Mouse (Mus musculus): Measurements from ENCODE around the gene Spag9. TPM values are rescaled to one million over a fixed set of nuclear protein-coding genes. Genes with fewer than 3 reads are reported as not detected.

Gene Spag9
- polyA plus RNA-seq, 1 experiment = 19.1 TPM

GRCm38 (mm10) chr11:93985265-93985664 is 10.6 kb upstream of the Spag9 start:
- no peak for TF ChIP-seq CTCF (conservative IDR thresholded peaks at IDR 0.05; ENCODE audit: insufficient read depth, insufficient read length, low read depth, low read length)
- no peak for TF ChIP-seq POLR2A (IDR thresholded peaks at IDR 0.05; ENCODE audit: low read depth, low read length)
- no peak overlapping the region for H3K27ac ChIP-seq (ENCODE audit: insufficient read depth, low read depth, low read length)
- H3K4me3 ChIP-seq (ENCODE audit: insufficient read depth, low read depth, low read length) = no peak overlapping the region
- no peak for DNase-seq
- H3K27me3 ChIP-seq (replicated peaks; ENCODE audit: control insufficient read depth, insufficient read depth, low read length) = no peaks in the 10 kb centered on the region
- 86% methylated on average over 5 of the region's 5 CpGs for WGBS
- peaks cover 16% of the 10 kb centered on the region for H3K4me1 ChIP-seq (ENCODE audit: control insufficient read depth, insufficient read depth, low read length)
- H3K36me3 ChIP-seq (ENCODE audit: control insufficient read depth, insufficient read depth, low read length) = no peaks in the 10 kb centered on the region

DNA sequence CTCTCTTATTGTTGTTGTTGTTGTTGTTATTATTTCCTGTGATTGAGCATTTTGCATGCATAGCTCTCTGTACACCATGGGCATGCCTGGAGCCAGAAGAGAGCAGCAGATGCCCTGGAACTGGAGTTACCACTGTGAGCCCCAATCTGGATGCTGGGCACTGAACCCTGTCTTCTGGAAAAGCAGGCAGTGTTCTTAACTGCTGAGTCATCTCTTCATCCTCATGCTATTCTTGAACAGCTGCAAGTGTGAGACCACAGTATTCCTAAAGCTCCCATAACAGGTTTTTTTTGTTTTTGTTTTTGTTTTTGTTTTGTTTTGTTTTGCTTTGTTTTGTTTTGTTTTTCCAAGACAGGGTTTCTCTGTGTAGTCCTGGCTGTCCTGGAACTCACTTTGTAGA is 9.6 kb upstream of the Spag9 start:
- no peak for TF ChIP-seq CTCF (conservative IDR thresholded peaks at IDR 0.05; ENCODE audit: insufficient read depth, insufficient read length, low read depth, low read length)
- TF ChIP-seq POLR2A (IDR thresholded peaks at IDR 0.05; ENCODE audit: low read depth, low read length) = no peak
- no peaks in the 10 kb centered on the region for H3K36me3 ChIP-seq (ENCODE audit: control insufficient read depth, insufficient read depth, low read length)
- DNase-seq = peak; percentile 22
- no peaks in the 10 kb centered on the region for H3K27me3 ChIP-seq (replicated peaks; ENCODE audit: control insufficient read depth, insufficient read depth, low read length)
- no peak overlapping the region for H3K27ac ChIP-seq (ENCODE audit: insufficient read depth, low read depth, low read length)
- H3K4me3 ChIP-seq (ENCODE audit: insufficient read depth, low read depth, low read length) = no peak overlapping the region
- peaks cover 16% of the 10 kb centered on the region for H3K4me1 ChIP-seq (ENCODE audit: control insufficient read depth, insufficient read depth, low read length)

DNA sequence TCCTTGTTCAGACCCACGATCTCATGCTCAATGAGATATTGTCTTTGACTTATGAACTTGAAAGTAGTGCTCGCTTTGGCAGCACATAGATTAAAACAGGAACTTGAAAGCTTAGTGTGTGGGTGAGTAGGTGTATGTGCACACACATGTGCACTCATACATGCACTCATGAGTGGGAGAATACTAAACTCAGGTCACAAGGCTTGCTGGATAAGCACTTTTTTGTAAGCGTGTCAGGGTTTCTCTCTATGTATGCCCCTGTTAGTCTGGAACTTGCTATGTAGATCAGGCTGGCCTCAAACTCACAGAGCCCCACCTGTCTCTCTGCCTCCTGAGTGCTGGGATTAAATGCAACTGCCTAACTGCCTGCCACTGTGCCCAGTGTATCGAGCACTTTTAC is 8.9 kb upstream of the Spag9 start:
- 88% methylated on average over 4 of the region's 4 CpGs for whole genome bisulfite sequencing
- H3K27ac ChIP-seq (ENCODE audit: insufficient read depth, low read depth, low read length) = peak overlapping the region; percentile 94

GRCm38 (mm10) chr11:93987625-93988327 is 8.1 kb upstream of the Spag9 start:
- Histone ChIP-seq H3K4me3 (ENCODE audit: insufficient read depth, low read depth, low read length) (no peak overlapping the region), H3K27ac (ENCODE audit: insufficient read depth, low read depth, low read length) (peak overlapping the region; percentile 94), H3K36me3 (ENCODE audit: control insufficient read depth, insufficient read depth, low read length) (no peaks in the 10 kb centered on the region), H3K27me3 (replicated peaks; ENCODE audit: control insufficient read depth, insufficient read depth, low read length) (no peaks in the 10 kb centered on the region), H3K4me1 (ENCODE audit: control insufficient read depth, insufficient read depth, low read length) (peaks cover 16% of the 10 kb centered on the region)
- no peak for TF ChIP-seq POLR2A (IDR thresholded peaks at IDR 0.05; ENCODE audit: low read depth, low read length)
- TF ChIP-seq CTCF (conservative IDR thresholded peaks at IDR 0.05; ENCODE audit: insufficient read depth, insufficient read length, low read depth, low read length) = no peak
- WGBS = 44% methylated on average over 8 of the region's 8 CpGs
- DNase-seq = peak; percentile 74

More for the DNA sequence above, 8.9 kb upstream of the Spag9 start:
- Histone ChIP-seq H3K4me3 (ENCODE audit: insufficient read depth, low read depth, low read length) (no peak overlapping the region), H3K4me1 (ENCODE audit: control insufficient read depth, insufficient read depth, low read length) (peaks cover 16% of the 10 kb centered on the region), H3K27me3 (replicated peaks; ENCODE audit: control insufficient read depth, insufficient read depth, low read length) (no peaks in the 10 kb centered on the region), H3K36me3 (ENCODE audit: control insufficient read depth, insufficient read depth, low read length) (no peaks in the 10 kb centered on the region)
- DNase-seq = no peak
- TF ChIP-seq POLR2A (IDR thresholded peaks at IDR 0.05; ENCODE audit: low read depth, low read length) (no peak), CTCF (conservative IDR thresholded peaks at IDR 0.05; ENCODE audit: insufficient read depth, insufficient read length, low read depth, low read length) (no peak)

DNA sequence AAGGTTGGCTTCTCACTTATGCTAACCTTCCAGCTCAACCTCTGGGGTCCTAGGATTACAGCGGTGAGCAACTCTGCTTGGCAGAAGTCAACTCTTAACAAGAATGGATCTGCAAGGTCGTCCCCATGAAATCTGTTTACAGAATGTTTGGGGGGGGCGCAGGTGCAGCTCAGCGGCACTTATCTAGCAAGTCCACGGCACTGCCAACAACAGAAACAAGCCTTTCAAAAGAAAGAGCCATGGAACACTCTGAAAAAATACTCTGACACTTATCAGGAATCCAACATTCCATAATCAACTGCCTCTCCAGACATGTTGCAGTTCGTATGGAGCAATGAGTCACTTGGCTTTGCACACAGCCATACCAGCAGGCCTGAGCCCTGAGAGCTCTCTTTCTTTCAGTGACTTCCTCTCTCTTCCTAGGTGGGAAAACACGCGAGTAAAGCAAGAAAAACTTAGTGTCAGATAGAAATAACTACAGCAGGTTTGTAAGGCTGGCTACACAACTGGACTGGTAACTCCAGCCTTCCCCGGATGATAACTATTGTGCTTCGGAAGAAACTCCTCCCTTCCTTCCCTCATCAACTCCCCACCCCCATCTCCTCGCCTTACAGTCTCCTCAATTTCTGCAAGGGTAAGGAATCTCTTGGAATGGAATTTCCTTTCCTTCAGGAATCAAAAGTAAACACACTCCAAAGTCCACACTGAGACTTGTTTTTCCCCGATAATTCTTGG is 7.4 kb upstream of the Spag9 start:
- Histone ChIP-seq H3K4me3 (ENCODE audit: insufficient read depth, low read depth, low read length) (no peak overlapping the region), H3K4me1 (ENCODE audit: control insufficient read depth, insufficient read depth, low read length) (peaks cover 16% of the 10 kb centered on the region), H3K36me3 (ENCODE audit: control insufficient read depth, insufficient read depth, low read length) (no peaks in the 10 kb centered on the region), H3K27me3 (replicated peaks; ENCODE audit: control insufficient read depth, insufficient read depth, low read length) (no peaks in the 10 kb centered on the region), H3K27ac (ENCODE audit: insufficient read depth, low read depth, low read length) (peak overlapping the region; percentile 94)
- DNase-seq = peak; percentile 85
- 46% methylated on average over 12 of the region's 12 CpGs for WGBS
- TF ChIP-seq POLR2A (IDR thresholded peaks at IDR 0.05; ENCODE audit: low read depth, low read length) = no peak
- no peak for TF ChIP-seq CTCF (conservative IDR thresholded peaks at IDR 0.05; ENCODE audit: insufficient read depth, insufficient read length, low read depth, low read length)

GRCm38 (mm10) chr11:93994531-93994930 is 1.4 kb upstream of the Spag9 start:
- Histone ChIP-seq H3K27ac (ENCODE audit: insufficient read depth, low read depth, low read length) (peak overlapping the region; percentile 99), H3K4me3 (ENCODE audit: insufficient read depth, low read depth, low read length) (peak overlapping the region; percentile 78; the same call in 1 of the 2 replicates), H3K36me3 (ENCODE audit: control insufficient read depth, insufficient read depth, low read length) (no peaks in the 10 kb centered on the region), H3K27me3 (replicated peaks; ENCODE audit: control insufficient read depth, insufficient read depth, low read length) (no peaks in the 10 kb centered on the region), H3K4me1 (ENCODE audit: control insufficient read depth, insufficient read depth, low read length) (peaks cover 20% of the 10 kb centered on the region; the same call in 1 of the 2 replicates)
- TF ChIP-seq POLR2A (IDR thresholded peaks at IDR 0.05; ENCODE audit: low read depth, low read length) (no peak), CTCF (conservative IDR thresholded peaks at IDR 0.05; ENCODE audit: insufficient read depth, insufficient read length, low read depth, low read length) (no peak)
- DNase-seq = no peak
- 32% methylated on average over 5 of the region's 5 CpGs for WGBS

GRCm38 (mm10) chr11:93995111-93995719 is 676 bp upstream of the Spag9 start:
- peak overlapping the region; percentile 78 for H3K4me3 ChIP-seq (ENCODE audit: insufficient read depth, low read depth, low read length)
- peak; percentile 96 for DNase-seq
- WGBS = 2% methylated on average over 15 of the region's 15 CpGs
- H3K4me1 ChIP-seq (ENCODE audit: control insufficient read depth, insufficient read depth, low read length) = peaks cover 24% of the 10 kb centered on the region; the same call in 1 of the 2 replicates
- H3K36me3 ChIP-seq (ENCODE audit: control insufficient read depth, insufficient read depth, low read length) = no peaks in the 10 kb centered on the region
- no peak for TF ChIP-seq POLR2A (IDR thresholded peaks at IDR 0.05; ENCODE audit: low read depth, low read length)
- TF ChIP-seq CTCF (conservative IDR thresholded peaks at IDR 0.05; ENCODE audit: insufficient read depth, insufficient read length, low read depth, low read length) = no peak
- peak overlapping the region; percentile 99 for H3K27ac ChIP-seq (ENCODE audit: insufficient read depth, low read depth, low read length)
- H3K27me3 ChIP-seq (replicated peaks; ENCODE audit: control insufficient read depth, insufficient read depth, low read length) = no peaks in the 10 kb centered on the region

Data from kidney, adult 2 months (tissue).